Mouse (Mus musculus) neural tube, embryonic 12.5 days (tissue): ENCODE data around the gene Asb2. TPM values are rescaled to one million over a fixed set of nuclear protein-coding genes. Genes with fewer than 3 reads are reported as not detected.

Source experiments
- ATAC-seq: fragments of 200-750 bp; cut with Nextera tagmentation; 2 replicates; pipeline ENCODE4 v1.8.0; 2017; ENCODE audit warnings: low read depth, mild to moderate bottlenecking, moderate TSS enrichment, moderate library complexity; ENCODE audit not compliant: low FRiP score
- H3K27ac ChIP-seq: fragments of 300-500 bp; sonication (generic); 2 replicates; pipeline ENCODE4 v1.5.1; 2016
- H3K27me3 ChIP-seq: fragments of 300-500 bp; sonication (generic); replicated peaks from 2 replicates; pipeline ENCODE4 v1.6.1; 2016; ENCODE audit warnings: mild to moderate bottlenecking
- H3K36me3 ChIP-seq: fragments of 300-500 bp; sonication (generic); 2 replicates; pipeline ENCODE4 v1.6.1; 2016; ENCODE audit warnings: mild to moderate bottlenecking
- H3K4me1 ChIP-seq: fragments of 300-500 bp; sonication (generic); 2 replicates; pipeline ENCODE4 v1.6.1; 2016
- H3K4me2 ChIP-seq: fragments of 300-500 bp; sonication (generic); replicated peaks from 2 replicates; pipeline ENCODE4 v1.6.1; 2016; ENCODE audit warnings: mild to moderate bottlenecking
- H3K4me3 ChIP-seq: fragments of 300-500 bp; sonication (generic); 2 replicates; pipeline ENCODE4 v1.5.1; 2016
- H3K9ac ChIP-seq: fragments of 300-500 bp; sonication (generic); 2 replicates; pipeline ENCODE4 v1.6.1; 2016; ENCODE audit warnings: mild to moderate bottlenecking
- H3K9me3 ChIP-seq: fragments of 300-500 bp; sonication (generic); 2 replicates; pipeline ENCODE4 v1.6.1; 2016; ENCODE audit warnings: mild to moderate bottlenecking
- WGBS: fragments of 180-500 bp; shearing (Covaris S2); methylation state at CpG from one replicate; pipeline ENCODE4 v1.1.7; 2016; 5-methylcytosine and 5-hydroxymethylcytosine counted together
- polyA plus RNA-seq: library from polyadenylated mRNA; unstranded; fragments of >200 nt; fragmentation: Nextera tagmentation; extraction: Ambion mirVana; gene quantifications from 2 replicates; pipeline ENCODE4 v1.2.1, GENCODE M21; 2016

Asb2 gene
- polyA plus RNA-seq, 1 experiment from 2014 or later = 2.0 TPM

DNA sequence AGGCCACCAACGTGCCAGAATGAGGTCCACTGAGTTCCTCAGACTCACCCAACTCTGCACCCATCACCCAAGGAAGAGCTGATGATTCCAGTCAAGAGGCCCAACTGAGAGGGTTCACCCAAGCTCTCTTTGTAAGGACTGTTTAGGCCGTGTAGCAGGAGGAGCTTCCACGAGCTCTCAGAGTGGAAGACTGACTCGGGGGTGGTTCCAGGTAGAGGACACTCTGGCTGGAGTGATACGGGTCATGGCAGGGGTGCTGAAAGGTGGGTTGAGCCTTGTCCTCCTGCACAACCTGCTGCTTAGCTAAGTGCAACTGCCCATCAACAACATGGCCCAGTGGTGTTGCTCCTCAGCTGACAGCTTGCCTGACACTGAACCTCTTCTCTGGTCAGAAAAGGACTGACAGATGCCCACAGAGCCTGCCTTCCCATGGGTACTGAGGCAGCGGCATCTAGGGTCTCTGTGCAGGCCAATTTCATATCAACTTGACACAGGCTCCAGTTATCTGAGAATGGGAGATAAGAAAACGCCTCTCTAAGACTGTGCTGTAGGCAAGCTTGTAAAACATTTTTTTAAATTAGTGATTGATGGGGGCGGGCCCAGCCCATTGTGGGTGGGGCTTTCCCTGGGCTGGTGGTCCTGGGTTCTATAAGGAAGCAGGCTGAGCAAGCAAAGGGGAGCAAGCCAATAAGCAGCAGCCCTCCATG lies 17.9 kb upstream of the Asb2 start:
- WGBS = 79% methylated on average over 8 of the region's 8 CpGs

GRCm38 (mm10) chr12:103371711-103372110 lies 15.9 kb upstream of the Asb2 start:
- no peak for ATAC-seq
- H3K4me3 ChIP-seq = no peak overlapping the region
- H3K9ac ChIP-seq = no peak overlapping the region
- H3K4me2 ChIP-seq = no peak overlapping the region
- no peaks in the 10 kb centered on the region for H3K36me3 ChIP-seq
- H3K4me1 ChIP-seq = no peaks in the 10 kb centered on the region
- H3K27ac ChIP-seq = no peak overlapping the region
- H3K9me3 ChIP-seq = no peaks in the 10 kb centered on the region
- 0 out of 2 replicates have a peak, but pooled peaks cover 11% of the 10 kb centered on the region for H3K27me3 ChIP-seq
- 32% methylated on average over 6 of the region's 6 CpGs for WGBS

More for the DNA sequence above, 17.9 kb upstream of the Asb2 start:
- H3K27me3 ChIP-seq = 0 out of 2 replicates have a peak, but pooled peaks cover 1% of the 10 kb centered on the region
- H3K27ac ChIP-seq = no peak overlapping the region
- no peaks in the 10 kb centered on the region for H3K9me3 ChIP-seq
- no peaks in the 10 kb centered on the region for H3K4me1 ChIP-seq
- no peak overlapping the region for H3K9ac ChIP-seq
- H3K4me2 ChIP-seq = no peak overlapping the region
- no peak overlapping the region for H3K4me3 ChIP-seq
- H3K36me3 ChIP-seq = no peaks in the 10 kb centered on the region
- ATAC-seq = no peak

- H3K4me1 ChIP-seq = no peaks in the 10 kb centered on the region
- H3K36me3 ChIP-seq = no peaks in the 10 kb centered on the region
- no peaks in the 10 kb centered on the region for H3K9me3 ChIP-seq
- no peak overlapping the region for H3K4me2 ChIP-seq
- H3K27ac ChIP-seq = no peak overlapping the region
- H3K4me3 ChIP-seq = no peak overlapping the region
- H3K27me3 ChIP-seq = 0 out of 2 replicates have a peak, but pooled peaks cover 11% of the 10 kb centered on the region
- ATAC-seq = no peak
- 85% methylated on average over 4 of the region's 4 CpGs for WGBS
- H3K9ac ChIP-seq = no peak overlapping the region
Measured at GRCm38 (mm10) chr12:103370861-103371260, 15.1 kb upstream of the Asb2 start.

- 76% methylated on average over 2 of the region's 2 CpGs for WGBS
- Histone ChIP-seq H3K4me1 (no peaks in the 10 kb centered on the region), H3K4me2 (no peak overlapping the region), H3K9me3 (no peaks in the 10 kb centered on the region), H3K27me3 (0 out of 2 replicates have a peak, but pooled peaks cover 13% of the 10 kb centered on the region), H3K9ac (no peak overlapping the region), H3K4me3 (no peak overlapping the region), H3K36me3 (no peaks in the 10 kb centered on the region), H3K27ac (no peak overlapping the region)
- 0 out of 2 replicates have a peak, but pooled peaks have one; percentile 23 for ATAC-seq
Measured at GRCm38 (mm10) chr12:103368777-103369176, 13.0 kb upstream of the Asb2 start.

DNA sequence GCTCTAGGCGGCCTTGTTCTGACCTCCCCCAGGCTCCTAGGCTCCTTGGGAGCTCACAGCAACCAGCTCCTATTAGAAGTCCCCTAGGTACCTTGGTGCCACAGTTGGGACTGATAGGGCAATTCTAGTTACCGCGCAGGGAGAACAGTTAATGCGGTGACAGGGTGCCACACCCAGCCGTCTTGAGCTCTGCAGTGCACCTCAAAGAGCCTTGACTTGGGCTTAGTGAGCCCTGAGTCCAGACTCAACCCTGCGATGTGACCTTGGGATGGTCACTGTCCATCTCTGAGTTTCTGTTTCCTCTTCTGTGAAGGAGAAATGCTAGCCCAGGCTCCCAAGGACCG lies 12.5 kb upstream of the Asb2 start:
- Histone ChIP-seq H3K9me3 (no peaks in the 10 kb centered on the region), H3K4me2 (no peak overlapping the region), H3K36me3 (no peaks in the 10 kb centered on the region), H3K4me3 (no peak overlapping the region), H3K27me3 (0 out of 2 replicates have a peak, but pooled peaks cover 13% of the 10 kb centered on the region), H3K27ac (no peak overlapping the region), H3K9ac (0 out of 2 replicates have a peak overlapping the region, but pooled peaks have one; percentile 17), H3K4me1 (no peaks in the 10 kb centered on the region)
- 79% methylated on average over 7 of the region's 7 CpGs for WGBS
- peak; percentile 15; the same call in 1 of the 2 replicates for ATAC-seq

DNA sequence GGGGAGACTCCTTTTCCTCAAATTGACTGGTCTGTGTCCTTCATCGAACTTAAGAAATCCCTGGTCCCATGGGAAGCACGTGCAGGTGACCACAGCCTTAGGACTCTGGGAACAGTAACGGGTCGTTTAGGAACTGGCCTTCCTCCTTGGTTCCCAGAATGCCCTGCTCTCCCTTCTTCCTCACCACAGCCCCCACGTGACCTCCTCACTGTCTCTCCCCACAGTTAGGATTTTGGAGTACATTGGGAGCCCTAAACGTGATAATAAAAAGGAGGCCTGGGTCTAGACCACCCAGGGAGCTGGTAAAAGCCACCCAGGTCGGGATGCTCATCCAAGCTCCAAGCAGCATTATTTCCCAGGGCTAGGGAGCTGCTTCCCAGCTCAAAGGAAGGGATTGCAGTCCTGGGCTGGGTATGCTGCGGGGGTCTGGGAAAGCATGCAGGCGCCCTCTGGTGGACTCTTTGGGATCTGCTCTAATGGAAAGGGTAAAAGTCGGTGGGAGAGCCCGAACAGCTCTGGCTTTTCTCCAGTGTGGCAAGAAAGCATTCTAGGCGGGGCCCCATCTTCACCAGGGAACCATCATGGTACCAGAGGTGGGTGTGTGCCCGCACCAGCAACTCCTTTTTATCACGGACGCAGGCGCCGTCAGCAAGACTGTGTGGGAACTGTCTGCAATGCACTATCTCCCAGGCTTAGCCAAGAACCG lies 12.0 kb upstream of the Asb2 start:
- 19% methylated on average over 18 of the region's 18 CpGs for WGBS
- no peaks in the 10 kb centered on the region for H3K36me3 ChIP-seq
- peak overlapping the region; percentile 41 for H3K4me2 ChIP-seq
- no peak overlapping the region for H3K4me3 ChIP-seq
- H3K27me3 ChIP-seq = 0 out of 2 replicates have a peak, but pooled peaks cover 13% of the 10 kb centered on the region
- H3K9me3 ChIP-seq = no peaks in the 10 kb centered on the region
- 0 out of 2 replicates have a peak overlapping the region, but pooled peaks have one; percentile 17 for H3K9ac ChIP-seq
- peak; percentile 78 for ATAC-seq
- no peak overlapping the region for H3K27ac ChIP-seq
- H3K4me1 ChIP-seq = no peaks in the 10 kb centered on the region

DNA sequence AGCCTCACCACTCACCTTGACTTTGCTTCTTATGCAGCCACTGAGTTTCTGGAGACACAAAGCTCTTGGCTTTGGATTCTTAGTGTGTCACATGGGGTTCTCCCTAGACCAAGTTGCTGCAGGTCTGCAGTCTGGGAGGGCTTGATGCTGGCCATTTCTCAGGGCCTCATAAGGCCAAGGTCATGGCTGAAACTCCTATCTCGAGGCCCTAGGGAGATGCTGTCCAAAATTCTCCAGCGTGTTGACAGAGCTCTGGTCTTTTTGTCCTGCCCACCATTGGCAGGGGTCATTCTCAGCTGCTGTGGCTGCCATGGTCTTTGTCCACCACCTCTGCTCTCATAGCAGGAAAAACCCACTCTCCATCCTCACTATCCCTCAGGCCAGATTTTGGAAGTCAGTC lies 11.4 kb upstream of the Asb2 start:
- H3K27ac ChIP-seq = no peak overlapping the region
- no peaks in the 10 kb centered on the region for H3K9me3 ChIP-seq
- no peaks in the 10 kb centered on the region for H3K4me1 ChIP-seq
- no peak overlapping the region for H3K9ac ChIP-seq
- no peaks in the 10 kb centered on the region for H3K36me3 ChIP-seq
- 82% methylated on average over 2 of the region's 2 CpGs for WGBS
- 0 out of 2 replicates have a peak overlapping the region, but pooled peaks have one; percentile 41 for H3K4me2 ChIP-seq
- H3K4me3 ChIP-seq = no peak overlapping the region
- ATAC-seq = no peak
- H3K27me3 ChIP-seq = 0 out of 2 replicates have a peak, but pooled peaks cover 13% of the 10 kb centered on the region

DNA sequence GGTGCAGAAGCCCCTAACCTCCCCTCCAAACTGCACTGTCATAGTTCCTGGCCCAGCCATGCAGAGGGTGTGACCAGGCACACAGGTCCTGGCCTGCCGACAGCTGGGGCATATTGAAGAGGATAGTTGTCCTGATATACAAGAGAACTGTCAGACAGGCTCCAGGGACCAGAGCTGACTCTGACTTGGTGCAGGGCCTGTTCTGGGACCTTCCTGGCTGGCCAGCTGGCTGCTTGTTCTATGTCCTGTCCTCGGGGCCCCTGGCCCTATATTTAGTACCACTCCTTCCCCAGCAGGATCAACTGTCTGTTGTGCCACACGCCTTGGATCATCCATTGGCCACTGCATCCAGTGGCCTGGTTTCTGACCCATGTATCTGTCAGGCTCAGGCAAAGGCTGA lies 6.5 kb upstream of the Asb2 start:
- Histone ChIP-seq H3K4me3 (no peak overlapping the region), H3K36me3 (no peaks in the 10 kb centered on the region), H3K27ac (no peak overlapping the region), H3K9me3 (no peaks in the 10 kb centered on the region), H3K27me3 (0 out of 2 replicates have a peak, but pooled peaks cover 3% of the 10 kb centered on the region), H3K4me2 (no peak overlapping the region), H3K4me1 (peaks cover 5% of the 10 kb centered on the region; the same call in 1 of the 2 replicates), H3K9ac (no peak overlapping the region)
- 82% methylated on average over 3 of the region's 3 CpGs for WGBS
- no peak for ATAC-seq

- peaks cover 5% of the 10 kb centered on the region; the same call in 1 of the 2 replicates for H3K4me1 ChIP-seq
- WGBS = 88% methylated on average over 17 of the region's 17 CpGs
- no peaks in the 10 kb centered on the region for H3K9me3 ChIP-seq
- no peak overlapping the region for H3K27ac ChIP-seq
- H3K9ac ChIP-seq = no peak overlapping the region
- H3K36me3 ChIP-seq = no peaks in the 10 kb centered on the region
- H3K4me3 ChIP-seq = no peak overlapping the region
- no peak overlapping the region for H3K4me2 ChIP-seq
- H3K27me3 ChIP-seq = 0 out of 2 replicates have a peak, but pooled peaks cover 3% of the 10 kb centered on the region
- no peak for ATAC-seq
Measured at GRCm38 (mm10) chr12:103361539-103362307, 5.9 kb upstream of the Asb2 start.

DNA sequence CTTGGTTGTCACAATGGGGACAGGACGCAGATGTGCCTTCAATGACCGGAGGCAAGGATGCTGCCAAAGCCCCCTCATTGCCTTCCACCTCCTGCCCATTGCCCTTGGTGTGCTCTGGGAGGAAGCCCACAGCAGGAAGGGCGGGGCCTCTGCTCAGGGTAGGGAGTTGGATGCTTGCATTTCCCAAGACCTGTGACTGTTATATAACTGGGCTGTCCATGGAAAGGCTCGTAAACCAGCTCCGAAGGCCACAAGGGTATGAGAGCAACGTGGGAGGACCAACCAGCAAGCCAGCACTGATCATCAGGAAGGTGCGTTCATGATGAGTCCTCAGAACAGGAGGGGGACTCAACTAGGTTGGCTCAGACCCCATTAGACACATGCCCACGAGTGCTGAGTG lies 5.0 kb upstream of the Asb2 start:
- no peaks in the 10 kb centered on the region for H3K36me3 ChIP-seq
- H3K27ac ChIP-seq = no peak overlapping the region
- H3K27me3 ChIP-seq = 0 out of 2 replicates have a peak, but pooled peaks cover 3% of the 10 kb centered on the region
- H3K4me2 ChIP-seq = no peak overlapping the region
- 82% methylated on average over 8 of the region's 8 CpGs for whole genome bisulfite sequencing
- H3K4me1 ChIP-seq = peaks cover 5% of the 10 kb centered on the region; the same call in 1 of the 2 replicates
- no peak overlapping the region for H3K4me3 ChIP-seq
- H3K9ac ChIP-seq = no peak overlapping the region
- no peak for ATAC-seq
- no peaks in the 10 kb centered on the region for H3K9me3 ChIP-seq

GRCm38 (mm10) chr12:103358951-103359801 lies 3.4 kb upstream of the Asb2 start:
- no peaks in the 10 kb centered on the region for H3K27me3 ChIP-seq
- WGBS = 61% methylated on average over 4 of the region's 4 CpGs
- H3K4me1 ChIP-seq = peaks cover 5% of the 10 kb centered on the region; the same call in 1 of the 2 replicates
- no peaks in the 10 kb centered on the region for H3K9me3 ChIP-seq
- ATAC-seq = peak; percentile 27; the same call in 1 of the 2 replicates
- no peak overlapping the region for H3K4me3 ChIP-seq
- no peak overlapping the region for H3K4me2 ChIP-seq
- H3K27ac ChIP-seq = no peak overlapping the region
- H3K9ac ChIP-seq = no peak overlapping the region
- no peaks in the 10 kb centered on the region for H3K36me3 ChIP-seq
